Mouse (Mus musculus): ENCODE data around the gene Jmjd1c.

GRCm38 (mm10) chr10:67081206-67082007 is 14.5 kb upstream of the Jmjd1c start:
- TF ChIP-seq CTCF (IDR thresholded peaks at IDR 0.05; ENCODE audit: extremely low read depth, insufficient read length, insufficient replicate concordance, low read depth, low read length) (no peak), POLR2A (IDR thresholded peaks at IDR 0.05; ENCODE audit: low read depth, low read length) (no peak)

Measured in small intestine, adult 2 months (tissue).